ENCODE assay signal across 24 mouse cellular contexts in the genomic region with DNA sequence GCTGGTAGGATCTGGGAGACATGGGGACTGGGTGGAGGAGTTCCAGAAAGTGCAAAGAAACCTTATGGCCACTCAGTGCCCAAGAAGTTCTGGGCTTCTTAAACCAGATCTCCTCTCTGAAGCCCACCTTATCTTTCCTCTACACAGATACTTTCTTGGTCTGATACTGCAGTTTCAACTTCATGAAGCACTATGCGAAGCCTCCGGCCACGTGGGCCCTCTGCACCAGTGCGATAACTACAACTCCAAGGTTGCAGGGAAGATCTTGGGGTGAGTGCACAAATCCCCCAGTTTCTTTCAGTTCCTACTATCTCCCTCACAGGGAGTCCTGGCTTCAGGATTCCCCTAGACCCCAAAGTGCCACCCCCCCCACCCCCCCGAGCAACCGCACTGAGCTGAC. TPM values are rescaled to one million over a fixed set of nuclear protein-coding genes. Genes with fewer than 3 reads are reported as not detected.
A peak's percentile ranks its signal among the peaks of the same experiment; 100 is the strongest.
DNase-seq lines count a peak whose midpoint lies in the region; TF ChIP-seq lines count a peak whose summit lies in the region.
"Had no signal": no experiment of that assay in that cellular context is flagged by ENCODE, and none has a peak within 500 bp of the region (broad histone marks: within the 10 kb centered on the region; RNA-seq: fewer than 3 reads in every experiment).

No protein-coding gene starts in this region.

- H3K9me3 ChIP-seq in MEL (replicated peaks; ENCODE audit: insufficient read depth, low read length), result no peaks in the 10 kb centered on the region
- H3K9me3 ChIP-seq: G1E had no signal

- no peak overlapping the region for H3K4me3 ChIP-seq in MEL (ENCODE audit: control insufficient read depth in 1 of 2, insufficient read depth in 1 of 2, low read depth in 2 of 2, low read length in 2 of 2)

- TF ChIP-seq POLR2A in MEL (IDR thresholded peaks at IDR 0.05; ENCODE audit: control insufficient read depth in 1 of 2, insufficient read depth in 1 of 2, low read depth in 1 of 2, low read length in 2 of 2, poor library complexity in 1 of 2), result no peak

- 0 out of 4 replicates have a peak, but pooled peaks cover 0 to 4% of the 10 kb centered on the region in 2 experiments for H3K4me1 ChIP-seq in MEL (ENCODE audit: control insufficient read depth in 1 of 2, insufficient read depth in 2 of 2, low read length in 2 of 2)

- no peaks in the 10 kb centered on the region for H3K79me2 ChIP-seq in MEL (ENCODE audit: control insufficient read depth, insufficient read depth, low read length, poor library complexity)

- TF ChIP-seq RAD21 in MEL (IDR thresholded peaks at IDR 0.05; ENCODE audit: low read depth, low read length), result no peak

- H3K36me3 ChIP-seq in MEL (ENCODE audit: control insufficient read depth in 1 of 2, insufficient read depth in 2 of 2, low read length in 2 of 2), result no peaks in the 10 kb centered on the region
- H3K36me3 ChIP-seq: G1E had no signal

- H3K27me3 ChIP-seq in MEL (ENCODE audit: control insufficient read depth in 1 of 2, insufficient read depth in 2 of 2, low read length in 2 of 2), result peaks cover 10 to 22% of the 10 kb centered on the region in 2 experiments

- no peak overlapping the region for H3K9ac ChIP-seq in MEL (ENCODE audit: control insufficient read depth, low read depth, low read length, poor library complexity, severe bottlenecking)

- no peak overlapping the region for H3K27ac ChIP-seq in MEL (ENCODE audit: control insufficient read depth, low read depth, low read length)

- no peak for TF ChIP-seq CTCF in MEL (IDR thresholded peaks at IDR 0.05 in 2 of 3, conservative IDR thresholded peaks at IDR 0.05 in 1 of 3; ENCODE audit: control insufficient read depth in 1 of 3, insufficient read depth in 1 of 3, low read depth in 2 of 3, low read length in 3 of 3, poor library complexity in 1 of 3, severe bottlenecking in 1 of 3)

- DNase-seq in MEL (ENCODE audit: low read depth, low spot score), result peak; percentile 43
- no peak for DNase-seq in retina, embryonic 14.5 days (ENCODE audit: low spot score)
- DNase-seq: adrenal gland, adult 2 months; adrenal gland, adult 8-10 months; adrenal gland, postnatal 10 days; adrenal gland, postnatal 14 days; adrenal gland, postnatal 25 days; adrenal gland, postnatal 36 days; B cell, adult 2 months; cerebellum, adult 11 months; cerebellum, adult 11-12 months; cerebellum, adult 18-20 months; cerebellum, adult 2 months; cerebellum, adult 8-10 months had no signal

- no peak; a peak in 1 of 4 replicates for TF ChIP-seq EP300 in MEL (IDR thresholded peaks at IDR 0.05; ENCODE audit: low read depth in 1 of 2, low read length in 2 of 2)

TF ChIP-seq in MEL, 35 proteins besides CTCF, POLR2A, EP300 and RAD21:
- TF ChIP-seq KAT2A (conservative IDR thresholded peaks at IDR 0.05; ENCODE audit: low read depth, low read length) (no peak), ELF1 (IDR thresholded peaks at IDR 0.05; ENCODE audit: low read depth, low read length) (no peak), UBTF (IDR thresholded peaks at IDR 0.05; ENCODE audit: borderline replicate concordance, insufficient read depth, low read depth, low read length) (no peak), USF1 (IDR thresholded peaks at IDR 0.05; ENCODE audit: low read depth, low read length) (peak; percentile 68), GATA1 (IDR thresholded peaks at IDR 0.05; ENCODE audit: low read depth, low read length) (peak; percentile 47; the same call in 1 of the 2 replicates), MXI1 (IDR thresholded peaks at IDR 0.05; ENCODE audit: low read depth, low read length) (no peak), TAL1 (IDR thresholded peaks at IDR 0.05; ENCODE audit: low read length) (peak; percentile 18; the same call in 1 of the 2 replicates), MYC (IDR thresholded peaks at IDR 0.05; ENCODE audit: low read depth, low read length) (0 out of 2 replicates have a peak, but pooled peaks have one; percentile 52), NRF1 (IDR thresholded peaks at IDR 0.05; ENCODE audit: insufficient read depth, low read depth, low read length, poor library complexity, severe bottlenecking) (no peak), MAX (IDR thresholded peaks at IDR 0.05; ENCODE audit: low read length) (peak; percentile 59; the same call in 1 of the 2 replicates), TCF12 (IDR thresholded peaks at IDR 0.05; ENCODE audit: low read depth, low read length) (no peak), MEF2A (IDR thresholded peaks at IDR 0.05; ENCODE audit: extremely low read depth, insufficient replicate concordance, low read depth, low read length, poor library complexity, severe bottlenecking) (no peak), HCFC1 (IDR thresholded peaks at IDR 0.05; ENCODE audit: low read depth, low read length) (no peak), TBP (IDR thresholded peaks at IDR 0.05; ENCODE audit: low read depth, low read length) (no peak)

RNA-seq across cellular contexts. Expression of a gene that starts 5.6 kb away (rescaled TPM):
- not detected in 2 replicates for total RNA-seq in MEL (2012; rRNA removed)
- not detected for polyA plus RNA-seq in MEL (2012; ENCODE audit: insufficient read depth in 1 of 2, insufficient read length in 2 of 2, low read depth in 1 of 2, low replicate concordance in 2 of 2, missing spikeins in 1 of 2)
- total RNA-seq: adrenal gland, adult 18-20 months; adrenal gland, adult 2 months; adrenal gland, adult 8-10 months; adrenal gland, postnatal 10 days; adrenal gland, postnatal 14 days; adrenal gland, postnatal 25 days; adrenal gland, postnatal 36 days; adrenal gland, postnatal 4 days; CH12.LX; ES-E14; G1E had no signal
- polyA plus RNA-seq: activated CD4-positive, CD25-positive, alpha-beta regulatory T cell, adult 4 months; adrenal gland, adult 2 months; brain, embryonic 14.5 days; C2C12; CD4-positive, CD25-positive, alpha-beta regulatory T cell, adult 4 months; cerebellum, adult 2 months; G1E; Patski had no signal

RNA-seq across cellular contexts. Expression of a gene that starts 7.9 kb away (rescaled TPM):
- 0.04 TPM in 1 of 2 replicates, not detected in the other for total RNA-seq in MEL (2012; rRNA removed)
- under 1 TPM in 1 of 2 experiments, not detected in 1; 0.07 TPM for polyA plus RNA-seq in MEL (2012; ENCODE audit: insufficient read depth in 1 of 2, insufficient read length in 2 of 2, low read depth in 1 of 2, low replicate concordance in 2 of 2, missing spikeins in 1 of 2)
- total RNA-seq: G1E had no signal
- polyA plus RNA-seq: activated CD4-positive, CD25-positive, alpha-beta regulatory T cell, adult 4 months; C2C12; G1E; Patski had no signal

RNA-seq across cellular contexts. Expression of a gene that starts 32.3 kb away (rescaled TPM):
- total RNA-seq in MEL (2012; rRNA removed), result not detected in 2 replicates
- not detected for polyA plus RNA-seq in MEL (2012; ENCODE audit: insufficient read depth in 1 of 2, insufficient read length in 2 of 2, low read depth in 1 of 2, low replicate concordance in 2 of 2, missing spikeins in 1 of 2)
- total RNA-seq: G1E had no signal
- polyA plus RNA-seq: CD4-positive, CD25-positive, alpha-beta regulatory T cell, adult 4 months; G1E had no signal

RNA-seq across cellular contexts. Expression of a gene that starts 36.6 kb away (rescaled TPM):
- 77.4 and 86.9 TPM in 2 replicates for total RNA-seq in MEL (2012; rRNA removed)
- 10 to 100 TPM; 65.5 to 88.2 TPM for polyA plus RNA-seq in MEL (2012; ENCODE audit: insufficient read depth in 1 of 2, insufficient read length in 2 of 2, low read depth in 1 of 2, low replicate concordance in 2 of 2, missing spikeins in 1 of 2)

RNA-seq across cellular contexts. Expression of a gene that starts 46.9 kb away (rescaled TPM):
- total RNA-seq in MEL (2012; rRNA removed), result 24.8 and 32.8 TPM in 2 replicates
- polyA plus RNA-seq in MEL (2012; ENCODE audit: insufficient read depth in 1 of 2, insufficient read length in 2 of 2, low read depth in 1 of 2, low replicate concordance in 2 of 2, missing spikeins in 1 of 2), result 10 to 100 TPM in 1 of 2 experiments, not detected in 1; 43.9 TPM
- polyA plus RNA-seq: G1E had no signal
